Mouse (Mus musculus): Measurements from ENCODE around the gene Trdmt1.

DNA sequence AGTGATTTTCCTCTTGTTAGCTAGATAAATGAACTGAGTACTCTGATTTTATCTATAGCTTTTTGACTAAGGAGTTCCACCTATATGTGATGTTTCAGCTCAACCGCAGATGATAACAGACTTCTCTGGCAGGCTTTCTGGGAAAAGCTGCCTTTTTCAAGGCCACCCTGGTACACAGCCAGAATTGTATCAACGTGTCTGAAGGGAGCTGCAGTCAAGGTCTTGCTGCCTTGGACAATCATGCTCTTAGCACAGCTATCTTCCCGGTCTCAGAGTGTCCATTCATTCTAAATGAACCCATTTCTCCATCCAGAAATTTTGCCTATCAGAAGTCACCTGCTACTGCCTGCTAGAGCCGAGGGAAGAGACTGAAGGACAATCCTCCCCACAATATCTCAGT is 16.9 kb downstream of the Trdmt1 start:
- TF ChIP-seq CTCF (IDR thresholded peaks at IDR 0.05; ENCODE audit: extremely low read depth, insufficient read depth, insufficient read length, insufficient replicate concordance) = no peak
- no peak for TF ChIP-seq POLR2A (IDR thresholded peaks at IDR 0.05; ENCODE audit: low read depth, low read length)
